Mouse (Mus musculus): ENCODE data around the gene Elf2.

GRCm38 (mm10) chr3:51383409-51383808 is 42.9 kb upstream of the Elf2 start:
- no peak for TF ChIP-seq EP300 (IDR thresholded peaks at IDR 0.05; ENCODE audit: low read depth)
- no peak for TF ChIP-seq CTCF (IDR thresholded peaks at IDR 0.05; ENCODE audit: low read depth)
